Mouse (Mus musculus) frontal cortex, postnatal 14 days (tissue): Measurements from ENCODE around the gene Fblim1.
"Not testable (repeated sequence)": the region's sequence is repeated elsewhere in the genome, so short reads cannot be mapped to it uniquely, and the experiment has no call there.

ENCODE experiments used
- DNase-seq, 2 experiments: peaks; one replicate each; pipeline ENCODE4 v3.0.0; 2022; ENCODE audit warnings: low spot score in 2 of 2

Fblim1 gene

DNA sequence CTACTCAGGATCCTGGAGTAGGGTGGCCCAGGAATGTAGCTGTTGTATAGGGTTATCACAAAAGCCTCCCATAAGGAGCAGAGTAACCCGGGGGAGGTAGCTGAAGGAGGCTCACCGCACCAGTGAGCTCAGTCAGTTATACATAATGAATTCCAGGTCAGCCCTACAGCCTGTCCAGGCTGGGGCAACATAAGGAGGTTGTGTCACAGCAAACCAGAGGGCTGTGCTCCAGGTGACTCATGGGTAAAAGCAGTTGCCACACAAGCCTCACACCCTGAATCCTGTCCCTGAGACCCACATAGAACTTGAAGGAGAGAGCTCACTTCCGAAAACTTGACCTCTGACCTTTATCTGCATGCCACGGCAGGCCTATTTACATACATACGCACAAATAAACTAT is 36.9 kb downstream of the Fblim1 start:
- DNase-seq = no peak

GRCm38 (mm10) chr4:141567174-141567573 is 38.7 kb downstream of the Fblim1 start:
- not testable (repeated sequence) for DNase-seq

GRCm38 (mm10) chr4:141566187-141566586 is 39.7 kb downstream of the Fblim1 start:
- no peak for DNase-seq

DNA sequence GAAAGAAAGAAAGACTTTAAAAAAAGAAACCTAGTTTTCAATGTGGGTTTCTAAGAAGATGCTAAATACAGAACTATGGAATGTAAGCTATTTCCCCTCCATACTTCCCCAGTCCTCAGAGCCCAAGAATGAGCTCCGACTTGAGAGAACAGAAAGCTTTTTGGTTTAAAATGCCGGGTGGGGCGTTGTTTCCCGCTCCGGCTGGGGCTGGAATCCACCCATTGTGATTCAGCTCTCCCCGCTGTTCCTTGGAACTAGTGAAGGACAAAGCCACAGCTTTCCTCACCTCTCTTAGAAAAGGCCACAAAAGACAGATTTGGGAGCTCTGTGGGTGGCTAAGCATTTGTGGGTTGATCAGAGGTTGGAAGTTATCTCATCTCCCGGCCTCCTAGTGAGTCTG is 40.6 kb downstream of the Fblim1 start:
- DNase-seq = no peak

DNA sequence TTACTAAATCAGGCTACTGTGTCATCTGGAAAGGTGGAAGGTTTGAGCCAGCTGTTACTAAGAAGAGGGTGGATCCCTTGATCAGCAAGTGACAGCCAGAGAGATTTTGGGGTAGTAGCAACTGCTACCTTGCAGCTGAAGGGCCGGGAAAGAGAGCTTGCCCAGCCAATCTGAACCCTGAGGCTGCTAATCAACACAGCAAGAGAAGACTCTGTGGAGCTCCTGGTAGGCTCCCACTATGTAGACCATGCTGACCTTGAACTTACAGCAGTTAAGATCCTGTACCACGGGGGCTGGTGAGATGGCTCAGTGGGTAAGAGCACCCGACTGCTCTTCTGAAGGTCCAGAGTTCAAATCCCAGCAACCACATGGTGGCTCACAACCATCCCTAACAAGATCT is 41.2 kb downstream of the Fblim1 start:
- DNase-seq = no peak

DNA sequence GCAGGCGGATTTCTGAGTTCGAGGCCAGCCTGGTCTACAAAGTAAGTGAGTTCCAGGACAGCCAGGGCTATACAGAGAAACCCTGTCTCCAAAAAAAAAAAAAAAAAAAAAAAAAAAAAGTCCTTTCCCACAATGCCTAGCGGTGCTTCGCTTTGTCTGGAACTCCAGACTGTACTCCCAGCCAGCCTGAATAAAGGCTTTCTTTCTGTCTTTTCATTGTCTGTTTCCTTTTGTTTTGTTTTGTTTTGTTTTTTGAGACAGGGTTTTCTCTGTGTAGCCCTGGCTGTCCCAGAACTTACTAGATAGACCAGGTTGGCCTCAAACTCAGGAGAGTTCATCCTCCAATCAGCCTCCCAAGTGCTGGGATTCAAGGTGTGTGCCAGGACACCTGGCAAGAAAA is 41.7 kb downstream of the Fblim1 start:
- no peak for DNase-seq

DNA sequence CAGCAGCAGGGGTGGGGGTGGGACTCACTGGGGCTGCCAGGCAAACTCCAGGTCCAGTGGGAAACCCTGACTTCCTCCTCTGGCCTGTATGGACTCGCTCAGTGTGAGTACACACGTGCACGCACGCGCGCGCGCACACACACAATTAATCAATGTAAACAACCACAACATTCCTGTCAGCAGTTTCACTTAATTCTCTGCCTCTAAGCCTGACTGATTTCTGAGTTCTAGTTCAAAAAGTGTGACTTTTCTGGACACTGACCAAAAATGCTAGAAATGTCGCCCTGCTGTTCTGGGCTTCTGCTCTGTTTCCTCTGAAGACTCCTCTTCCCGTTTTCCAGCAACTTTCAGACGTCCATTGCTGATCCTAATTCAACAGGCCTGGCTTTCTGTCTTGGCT is 43.6 kb downstream of the Fblim1 start:
- DNase-seq = no peak

GRCm38 (mm10) chr4:141561331-141561919 is 44.5 kb downstream of the Fblim1 start:
- DNase-seq = not testable (repeated sequence)

GRCm38 (mm10) chr4:141559898-141560263 is 46.0 kb downstream of the Fblim1 start:
- peak in 1 of 2 experiments; percentile 65 for DNase-seq

- DNase-seq = peak; percentile 48 to 63
Measured at GRCm38 (mm10) chr4:141559131-141559897, 46.6 kb downstream of the Fblim1 start.

DNA sequence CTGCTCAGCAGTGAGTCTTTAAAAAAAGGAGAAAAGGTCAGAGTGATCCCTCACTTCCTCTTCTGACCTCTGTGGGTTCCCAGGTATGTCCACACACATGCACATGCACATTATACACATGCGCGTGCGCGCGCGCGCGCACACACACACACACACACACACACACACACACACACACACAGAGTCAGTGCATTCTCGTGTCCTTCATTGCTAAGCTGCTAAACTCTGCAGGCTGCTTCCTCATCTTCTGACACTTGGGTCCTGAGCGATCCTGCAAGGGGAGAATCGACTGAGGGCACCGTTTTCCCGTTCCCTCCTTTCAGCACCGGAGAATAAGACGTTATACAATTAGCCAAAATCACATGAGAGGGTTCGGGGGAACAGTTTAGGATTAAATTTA is 47.2 kb downstream of the Fblim1 start:
- no peak for DNase-seq

DNA sequence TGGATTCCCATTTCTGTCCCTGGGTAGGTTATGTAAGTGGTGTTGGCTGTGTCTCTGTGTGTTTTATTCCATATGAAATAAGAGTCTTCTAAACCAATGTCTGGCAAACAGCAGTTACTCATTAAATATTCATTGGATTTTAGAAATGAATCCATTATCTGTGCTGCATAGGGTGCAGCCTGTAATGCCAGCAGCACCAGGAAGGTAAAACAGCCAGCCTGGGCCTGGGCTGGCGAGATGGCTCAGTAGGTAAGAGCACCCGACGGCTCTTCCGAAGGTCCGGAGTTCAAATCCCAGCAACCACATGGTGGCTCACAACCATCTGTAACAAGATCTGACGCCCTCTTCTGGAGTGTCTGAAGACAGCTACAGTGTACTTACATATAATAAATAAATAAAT is 49.7 kb downstream of the Fblim1 start:
- not testable (repeated sequence) for DNase-seq

GRCm38 (mm10) chr4:141554255-141554865 is 51.5 kb downstream of the Fblim1 start:
- not testable (repeated sequence) for DNase-seq

- no peak for DNase-seq
Measured at GRCm38 (mm10) chr4:141552484-141552883, 53.4 kb downstream of the Fblim1 start.

- no peak for DNase-seq
Measured at GRCm38 (mm10) chr4:141547299-141547698, 58.6 kb downstream of the Fblim1 start.

DNA sequence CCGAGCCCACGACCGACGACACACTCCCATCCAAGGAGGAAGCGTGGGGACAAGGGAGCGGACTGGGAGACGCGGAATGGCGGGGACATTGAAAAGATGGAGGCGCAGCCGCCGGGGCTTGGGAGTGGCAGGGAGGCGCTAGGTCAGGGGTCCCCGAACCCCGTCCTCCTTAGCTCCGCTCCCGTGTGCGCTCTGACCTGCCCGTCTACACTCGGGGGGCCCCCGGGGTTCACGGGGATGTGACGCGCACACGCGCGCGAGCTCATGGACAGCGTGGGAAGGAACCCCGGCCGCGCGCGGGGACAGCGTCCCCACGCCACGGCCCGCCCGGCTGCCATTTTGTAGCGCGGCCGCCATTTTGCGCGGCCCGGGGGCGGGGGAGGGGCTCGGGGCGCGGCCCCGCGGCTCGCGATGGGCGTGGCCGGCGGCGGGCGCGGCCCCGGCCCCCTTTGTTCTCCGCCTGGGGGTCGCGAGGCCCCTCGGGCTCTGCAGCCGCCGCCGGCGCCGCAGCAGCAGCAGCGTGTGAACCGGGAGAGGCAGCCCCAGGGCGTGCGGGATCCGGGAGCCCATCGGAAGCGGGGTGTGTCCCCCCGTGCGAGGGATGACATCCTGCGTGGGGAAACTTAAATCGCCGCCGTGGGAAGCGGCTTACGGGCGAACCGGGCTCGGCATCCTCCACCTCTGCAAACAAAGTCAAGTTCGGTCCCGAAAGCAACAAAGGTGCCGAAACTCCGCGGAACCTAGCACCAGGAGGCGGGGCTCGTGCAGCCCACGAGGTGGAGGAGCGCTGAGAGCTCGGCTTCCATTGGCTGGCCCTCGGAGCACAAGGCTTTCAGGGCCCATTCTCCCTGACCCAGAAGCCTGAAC is 59.3 kb downstream of the Fblim1 start:
- DNase-seq = peak; percentile 78 to 80

DNA sequence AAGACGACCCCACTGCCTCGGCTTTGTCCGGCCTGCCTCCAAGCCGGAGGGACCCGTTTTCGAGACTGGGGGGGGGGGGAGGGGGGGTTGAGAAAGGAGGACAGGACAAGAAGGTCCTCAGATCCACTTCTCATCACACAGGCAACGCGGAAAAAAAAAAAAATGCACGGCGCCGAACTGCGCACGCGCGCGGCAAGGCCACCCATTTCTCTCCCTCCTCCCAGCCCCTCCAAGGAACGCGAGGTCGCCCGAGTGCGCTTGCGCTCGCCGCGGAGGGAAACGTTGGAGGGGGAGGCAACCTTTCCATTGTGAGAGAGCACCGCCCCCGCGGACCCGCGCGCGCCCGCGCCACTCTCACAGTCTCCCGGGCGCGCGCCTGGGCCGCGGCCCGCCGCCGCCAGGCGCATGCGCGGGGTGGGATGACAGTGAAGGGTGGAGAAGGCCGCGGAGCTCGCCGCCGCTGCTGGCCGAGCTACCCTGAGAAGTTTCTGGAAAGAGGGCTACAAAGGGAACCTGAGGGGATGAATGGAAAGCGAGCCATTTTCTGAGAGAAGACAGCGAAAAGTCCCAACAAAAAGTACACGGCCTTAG is 60.1 kb downstream of the Fblim1 start:
- DNase-seq = peak; percentile 99

DNA sequence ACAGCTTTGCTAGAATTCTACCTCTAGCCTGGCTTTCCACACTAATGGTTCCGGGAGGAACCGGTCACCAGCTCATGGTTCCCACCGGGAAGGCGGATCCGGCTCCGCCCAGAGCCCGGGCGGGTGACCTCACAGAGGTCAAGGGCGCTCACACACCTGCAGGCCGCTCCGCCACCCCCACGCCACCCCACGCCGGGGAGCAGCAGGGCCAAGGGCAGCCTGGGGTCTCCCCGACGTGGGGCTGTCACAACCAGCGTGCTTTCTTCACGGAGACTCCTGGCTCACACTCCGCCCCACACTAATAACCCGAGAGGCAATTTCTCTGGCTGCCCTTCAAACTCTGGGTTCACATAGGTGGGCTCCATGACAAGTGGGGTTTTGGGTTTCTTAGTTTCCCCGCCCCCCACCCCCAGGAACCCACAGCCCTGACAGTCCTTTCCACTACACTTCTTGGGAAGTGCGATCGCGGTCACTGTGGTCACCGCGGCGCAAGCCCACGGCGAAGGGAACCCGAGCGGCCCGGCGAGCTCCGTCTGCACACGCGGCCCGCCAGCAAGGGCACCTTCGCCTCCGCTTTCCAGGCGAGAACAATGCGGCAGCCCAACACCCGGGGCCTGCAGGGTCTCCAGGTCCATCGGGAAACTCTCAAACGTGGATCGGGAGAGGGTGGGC is 60.7 kb downstream of the Fblim1 start:
- DNase-seq = peak; percentile 45 to 50

DNA sequence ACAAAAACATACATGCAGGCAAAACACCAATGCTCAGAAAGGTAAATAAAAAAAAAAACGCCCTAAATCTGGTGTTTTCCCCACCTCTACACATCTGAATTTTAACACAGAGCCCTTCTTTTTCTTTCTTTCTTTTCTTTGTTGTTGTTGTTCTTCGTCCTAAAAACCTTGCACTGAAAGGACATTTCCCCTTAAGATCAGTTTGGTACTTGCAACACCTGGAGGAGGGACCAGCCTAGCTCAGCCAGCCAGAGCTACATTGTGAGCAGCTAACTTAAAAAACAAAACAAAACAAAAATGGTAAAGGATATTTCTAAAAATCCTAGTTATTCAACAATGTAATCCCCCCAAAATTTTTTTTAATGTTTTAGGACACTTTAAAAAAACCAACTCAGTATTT is 61.4 kb downstream of the Fblim1 start:
- no peak for DNase-seq

GRCm38 (mm10) chr4:141543593-141543992 is 62.3 kb downstream of the Fblim1 start:
- no peak for DNase-seq

- DNase-seq = no peak
Measured at GRCm38 (mm10) chr4:141541851-141542250, 64.0 kb downstream of the Fblim1 start.
